In genomic region chr3:123846554-123846953, GRCm38 (mm10) we compare ENCODE assay signal across 30 mouse cellular contexts.
"Had no signal": no experiment of that assay in that cellular context is flagged by ENCODE, and none has a peak within 500 bp of the region (broad histone marks: within the 10 kb centered on the region; RNA-seq: fewer than 3 reads in every experiment).

No protein-coding gene starts in this region.

- DNase-seq: heart, postnatal 10 days; heart, postnatal 14 days; heart, postnatal 36 days; heart, postnatal 4 days; kidney, adult 11 months; kidney, adult 18-20 months; kidney, adult 2 months; kidney, adult 8-10 months; kidney, adult 9 months; kidney, postnatal 10 days; kidney, postnatal 14 days; kidney, postnatal 25 days; kidney, postnatal 36 days; kidney, postnatal 4 days; layer of hippocampus, adult 9-11 months; layer of hippocampus, postnatal 36 days had no signal

- H3K4me1 ChIP-seq: heart, embryonic 12.5 days; heart, embryonic 13.5 days; heart, embryonic 15.5 days; hindbrain, embryonic 10.5 days; hindbrain, embryonic 12.5 days; hindbrain, embryonic 13.5 days; hindbrain, embryonic 15.5 days; intestine, embryonic 15.5 days; kidney, embryonic 15.5 days had no signal

- H3K27ac ChIP-seq: heart, embryonic 13.5 days; heart, embryonic 15.5 days; hindbrain, embryonic 10.5 days; hindbrain, embryonic 12.5 days; hindbrain, embryonic 13.5 days; hindbrain, embryonic 14.5 days; hindbrain, embryonic 15.5 days; hindbrain, postnatal 0 days; intestine, embryonic 15.5 days; kidney, embryonic 15.5 days; kidney, postnatal 0 days; layer of hippocampus, adult 2 months; left cerebral cortex, adult 2 months had no signal

- H3K27me3 ChIP-seq: heart, embryonic 12.5 days; heart, embryonic 13.5 days; heart, embryonic 15.5 days; hindbrain, embryonic 12.5 days; hindbrain, embryonic 13.5 days; hindbrain, embryonic 15.5 days; intestine, embryonic 15.5 days; kidney, embryonic 15.5 days had no signal

- H3K9me3 ChIP-seq: heart, embryonic 12.5 days; heart, embryonic 13.5 days; heart, embryonic 15.5 days; hindbrain, embryonic 10.5 days; hindbrain, embryonic 12.5 days; hindbrain, embryonic 13.5 days; hindbrain, embryonic 15.5 days; intestine, embryonic 15.5 days; kidney, embryonic 15.5 days had no signal

- H3K4me2 ChIP-seq: heart, embryonic 12.5 days; heart, embryonic 13.5 days; heart, embryonic 15.5 days; hindbrain, embryonic 12.5 days; hindbrain, embryonic 13.5 days; hindbrain, embryonic 14.5 days; hindbrain, embryonic 15.5 days; intestine, embryonic 15.5 days; kidney, embryonic 15.5 days had no signal

- H3K36me3 ChIP-seq: heart, embryonic 12.5 days; heart, embryonic 13.5 days; heart, embryonic 15.5 days; hindbrain, embryonic 10.5 days; hindbrain, embryonic 12.5 days; hindbrain, embryonic 13.5 days; hindbrain, embryonic 15.5 days; intestine, embryonic 15.5 days; kidney, embryonic 15.5 days had no signal

- H3K9ac ChIP-seq: heart, embryonic 12.5 days; heart, embryonic 13.5 days; heart, embryonic 15.5 days; hindbrain, embryonic 12.5 days; hindbrain, embryonic 13.5 days; hindbrain, embryonic 14.5 days; hindbrain, embryonic 15.5 days; intestine, embryonic 15.5 days; kidney, embryonic 15.5 days had no signal

- H3K4me3 ChIP-seq: heart, embryonic 12.5 days; heart, embryonic 13.5 days; heart, embryonic 15.5 days; hindbrain, embryonic 10.5 days; hindbrain, embryonic 12.5 days; hindbrain, embryonic 13.5 days; hindbrain, embryonic 15.5 days; intestine, embryonic 15.5 days; kidney, embryonic 15.5 days; layer of hippocampus, adult 2 months; left cerebral cortex, adult 2 months had no signal
